Mouse (Mus musculus) c-Kit-negative CD71-positive TER-119-positive erythroid progenitor cells, embryonic 14.5 days (primary cell): ENCODE measurements around the gene Hoxa9.

Experiments
- DNase-seq: peaks from one replicate; pipeline ENCODE4 v3.0.0-alpha.2; 2013; ENCODE audit warnings: low read depth, low spot score

Gene Hoxa9

GRCm38 (mm10) chr6:52229558-52230416 is 1.1 kb downstream of the Hoxa9 start:
- DNase-seq = no peak

GRCm38 (mm10) chr6:52228475-52229465 is 2.1 kb downstream of the Hoxa9 start:
- DNase-seq = no peak

GRCm38 (mm10) chr6:52227470-52228222 is 3.2 kb downstream of the Hoxa9 start:
- DNase-seq = no peak

DNA sequence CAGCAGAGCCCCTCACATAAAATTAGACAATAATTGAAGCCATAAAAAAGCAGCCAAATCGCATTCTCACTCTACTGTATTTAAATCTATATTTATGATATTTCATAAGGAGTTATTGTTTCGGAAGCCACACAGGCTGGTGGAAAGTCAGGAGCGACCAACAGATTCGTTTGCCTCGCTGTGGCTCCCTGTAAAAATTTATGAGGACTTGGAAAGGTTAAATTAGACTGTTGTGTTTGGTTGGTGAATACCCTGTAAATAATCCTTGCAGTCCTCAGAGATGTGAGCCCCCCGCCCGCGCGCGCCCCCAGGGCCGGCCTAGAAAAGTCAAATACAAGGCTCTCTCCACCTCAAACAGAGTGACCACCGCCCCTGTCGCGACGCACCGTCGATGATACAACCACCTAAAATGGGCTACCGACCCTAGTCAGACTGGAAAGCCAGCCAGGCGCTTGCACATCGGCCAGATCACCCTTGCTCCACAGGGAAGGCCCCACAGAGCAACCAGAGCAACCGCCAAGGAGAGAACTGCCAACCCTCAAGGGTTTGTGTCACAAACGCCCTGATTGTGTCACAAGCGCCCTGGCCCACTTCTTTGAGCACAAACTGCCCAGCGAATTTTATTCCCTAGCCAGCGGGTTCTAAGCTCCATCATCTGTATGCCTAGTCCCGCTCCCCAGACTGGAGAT is 4.2 kb downstream of the Hoxa9 start:
- DNase-seq = no peak

GRCm38 (mm10) chr6:52225612-52226568 is 5.0 kb downstream of the Hoxa9 start:
- DNase-seq = no peak

GRCm38 (mm10) chr6:52224895-52225611 is 5.8 kb downstream of the Hoxa9 start:
- no peak for DNase-seq

DNA sequence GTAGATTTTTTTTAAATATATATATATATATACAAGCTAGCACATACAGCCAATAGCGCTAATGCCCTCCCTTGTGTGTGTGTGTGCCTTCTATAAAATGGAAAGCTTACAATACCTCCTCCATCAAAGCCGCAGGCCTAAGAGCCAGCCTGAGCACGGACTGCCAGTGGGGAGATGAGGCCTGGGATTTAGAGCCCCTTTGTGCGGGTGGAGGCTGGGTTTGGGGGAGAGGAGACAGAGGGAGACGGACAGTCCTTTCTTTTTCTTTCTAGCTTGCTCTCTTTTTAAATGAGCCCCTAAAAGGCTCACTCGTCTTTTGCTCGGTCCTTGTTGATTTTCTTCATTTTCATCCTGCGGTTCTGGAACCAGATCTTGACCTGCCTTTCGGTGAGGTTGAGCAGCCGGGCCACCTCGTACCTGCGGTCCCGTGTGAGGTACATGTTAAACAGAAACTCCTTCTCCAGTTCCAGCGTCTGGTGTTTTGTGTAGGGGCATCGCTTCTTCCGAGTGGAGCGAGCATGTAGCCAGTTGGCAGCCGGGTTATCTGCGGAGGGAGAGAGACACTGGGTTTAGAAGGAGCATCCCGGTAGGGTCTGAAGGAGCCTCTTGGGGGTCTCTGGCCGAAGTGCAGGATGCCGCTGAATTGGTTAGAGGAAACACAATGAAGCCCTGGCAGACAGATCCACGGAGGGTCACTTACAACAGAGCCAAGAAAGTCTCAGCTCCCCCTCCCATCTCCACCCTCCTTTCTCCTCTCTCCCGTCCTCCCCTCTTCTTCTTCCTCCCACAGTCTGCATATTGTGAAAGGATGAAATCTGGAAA is 6.7 kb downstream of the Hoxa9 start:
- DNase-seq = no peak

GRCm38 (mm10) chr6:52222729-52223128 is 8.2 kb downstream of the Hoxa9 start:
- DNase-seq = no peak

DNA sequence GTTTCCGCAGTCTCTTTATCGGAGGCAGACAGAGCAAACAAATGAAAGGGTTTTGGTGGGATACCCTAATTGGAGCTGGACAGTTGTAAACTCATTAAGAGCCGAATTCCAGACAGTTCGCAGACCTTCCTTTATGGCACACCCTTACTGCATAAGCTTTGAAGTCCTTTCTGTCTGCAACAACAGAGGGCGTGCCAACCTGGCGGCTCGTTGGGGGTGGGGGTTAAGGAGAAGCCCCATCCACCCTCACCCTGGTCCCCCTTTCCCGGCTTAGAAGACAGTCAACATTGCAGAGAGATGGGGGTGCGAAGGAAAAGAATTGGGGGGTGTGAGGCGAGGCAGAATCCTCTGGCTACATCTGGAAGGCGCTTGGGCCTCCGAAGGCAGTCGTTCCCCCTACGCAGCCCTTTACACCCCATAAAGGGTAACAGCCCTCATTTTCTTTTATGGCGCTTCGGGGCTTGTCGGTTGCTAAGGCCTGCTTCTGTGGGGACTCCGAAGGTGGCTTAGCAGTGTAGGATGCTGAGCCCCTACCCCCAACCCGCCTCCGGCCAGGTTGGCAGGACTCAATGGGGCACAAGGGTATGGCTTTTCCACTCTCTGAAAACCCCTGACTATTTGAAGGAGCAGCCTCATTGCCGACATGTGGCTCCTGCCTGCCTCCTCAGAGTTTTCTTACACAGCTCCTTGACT is 8.8 kb downstream of the Hoxa9 start:
- DNase-seq = no peak

GRCm38 (mm10) chr6:52221337-52221992 is 9.4 kb downstream of the Hoxa9 start, which contains the start of gene Hoxa7:
Gene Hoxa7 (minus strand): TSS chr6:52221854.
- no peak for DNase-seq

- DNase-seq = no peak
These were observed 10.0 kb downstream of the Hoxa9 start for GRCm38 (mm10) chr6:52220865-52221310.

DNA sequence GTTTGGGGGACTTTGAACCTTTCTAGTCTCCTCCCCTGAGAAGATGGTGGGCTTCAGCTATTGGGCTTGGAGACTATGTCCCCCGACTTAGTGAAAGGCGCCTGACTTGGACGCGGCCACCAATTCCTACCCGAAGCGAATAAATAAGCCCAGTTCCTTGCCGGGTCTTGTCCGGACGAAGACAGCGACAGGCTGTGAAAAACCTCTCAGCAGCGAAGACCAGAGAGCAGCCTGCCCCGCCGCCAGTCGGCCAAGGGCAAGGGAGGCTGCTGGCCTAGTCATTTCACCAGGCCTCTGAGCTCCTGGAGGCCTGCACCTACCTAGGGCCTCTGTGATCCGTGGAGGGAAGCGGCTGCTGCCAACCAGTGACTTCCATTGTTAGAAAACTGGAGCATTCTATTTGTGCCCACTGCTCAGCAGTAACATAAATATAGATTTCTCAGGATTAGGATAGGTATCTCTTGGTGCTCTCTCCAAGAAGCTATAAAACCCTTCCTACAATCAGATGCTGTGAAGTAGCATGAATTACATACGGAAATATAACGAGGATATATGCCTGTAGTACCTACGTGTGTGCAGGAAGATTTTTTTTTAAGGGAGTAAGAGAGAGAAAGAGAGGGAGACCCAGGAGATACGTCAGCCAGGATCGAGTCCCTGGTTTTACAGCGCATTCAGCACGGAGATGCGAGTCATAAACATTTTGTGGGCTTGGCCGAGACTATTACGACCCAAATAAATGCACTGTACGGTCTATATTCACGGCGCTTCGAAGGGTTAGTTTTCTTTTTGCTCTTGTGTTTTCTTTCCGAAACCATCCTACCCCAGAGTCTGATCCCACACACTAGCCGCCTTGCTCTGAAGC is 10.7 kb downstream of the Hoxa9 start:
- DNase-seq = no peak

DNA sequence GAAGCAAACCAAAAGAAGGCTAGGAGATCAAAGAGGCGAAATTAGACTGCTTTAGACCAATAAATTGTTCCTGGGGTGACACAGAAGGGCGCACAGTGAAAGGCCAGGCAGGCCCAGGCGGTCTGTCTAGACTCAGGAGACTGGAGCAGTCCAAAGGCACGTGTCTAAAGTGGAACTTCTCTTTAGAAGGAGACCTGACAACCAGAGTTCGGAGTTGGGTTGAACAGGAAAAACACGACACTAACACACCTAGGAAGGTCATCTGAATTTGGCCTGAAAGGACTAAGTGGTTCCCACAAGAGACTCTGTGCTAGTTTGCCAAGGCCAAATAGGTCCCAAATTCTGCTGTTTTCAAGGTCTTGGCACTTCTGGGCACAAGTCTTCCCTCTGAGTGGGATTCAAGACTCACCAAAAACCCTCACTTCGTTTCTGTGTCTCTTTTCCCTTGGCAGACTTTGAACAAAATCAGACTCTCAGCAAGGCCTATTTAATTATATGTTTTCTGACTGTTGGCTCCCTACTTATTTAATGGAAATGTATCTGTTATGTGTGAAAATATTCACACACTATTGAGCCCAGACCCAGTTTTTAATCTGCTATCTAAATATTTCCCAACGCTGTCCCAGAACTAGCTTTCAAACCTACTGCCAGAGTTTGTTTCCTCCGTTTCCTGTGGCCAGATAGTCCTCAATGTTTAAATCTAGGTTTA is 11.5 kb downstream of the Hoxa9 start:
- DNase-seq = no peak

DNA sequence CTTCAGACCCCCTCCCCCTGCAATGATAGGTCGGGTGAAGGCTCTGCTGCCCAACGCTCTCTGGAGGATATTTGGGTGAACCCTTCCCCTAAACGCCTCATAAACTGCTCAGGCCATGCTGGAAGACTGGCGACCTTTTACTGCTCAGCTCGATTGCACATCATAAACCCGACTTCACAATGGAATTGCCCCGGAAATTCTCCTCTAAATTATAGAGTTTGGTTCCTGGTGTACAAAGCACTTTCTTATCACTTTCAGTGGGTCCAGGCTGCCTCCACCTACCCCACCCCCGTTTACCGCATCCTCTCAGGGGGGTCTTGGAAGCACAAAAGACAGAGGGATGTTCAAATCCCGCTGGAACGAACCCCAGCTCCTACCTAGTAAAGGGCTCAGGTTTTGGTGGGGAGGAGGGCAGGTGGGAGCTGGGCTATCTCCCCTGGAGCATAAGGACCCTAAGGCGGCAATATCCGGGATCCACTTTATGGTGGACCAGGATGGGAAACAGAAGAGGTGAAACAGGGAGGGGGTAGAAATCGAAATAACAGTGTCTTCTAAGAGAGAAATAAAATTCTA is 12.2 kb downstream of the Hoxa9 start:
- DNase-seq = no peak
